Mouse (Mus musculus) bone marrow macrophage, adult 2 months (primary cell): ENCODE results near the gene Sptssa.

Experiments used
- CTCF ChIP-seq: IDR thresholded peaks from 2 replicates; pipeline ENCODE4 v1.5.1; 2012; ENCODE audit warnings: low read depth, mild to moderate bottlenecking, low read length, moderate library complexity
- POLR2A ChIP-seq: IDR thresholded peaks from 2 replicates; pipeline ENCODE4 v1.6.1; 2012; ENCODE audit warnings: mild to moderate bottlenecking, low read depth, low read length, borderline replicate concordance

- no peak for TF ChIP-seq CTCF
- TF ChIP-seq POLR2A, result no peak
Observed at GRCm38 (mm10) chr12:54655292-54656038, 908 bp downstream of the Sptssa start.
